Mouse (Mus musculus): ENCODE measurements around the gene Misp. TPM values are rescaled to one million over a fixed set of nuclear protein-coding genes. Genes with fewer than 3 reads are reported as not detected.

Gene Misp
- total RNA-seq, 2 experiments from 2014 or later = 1.7 TPM; not detected in 1

DNA sequence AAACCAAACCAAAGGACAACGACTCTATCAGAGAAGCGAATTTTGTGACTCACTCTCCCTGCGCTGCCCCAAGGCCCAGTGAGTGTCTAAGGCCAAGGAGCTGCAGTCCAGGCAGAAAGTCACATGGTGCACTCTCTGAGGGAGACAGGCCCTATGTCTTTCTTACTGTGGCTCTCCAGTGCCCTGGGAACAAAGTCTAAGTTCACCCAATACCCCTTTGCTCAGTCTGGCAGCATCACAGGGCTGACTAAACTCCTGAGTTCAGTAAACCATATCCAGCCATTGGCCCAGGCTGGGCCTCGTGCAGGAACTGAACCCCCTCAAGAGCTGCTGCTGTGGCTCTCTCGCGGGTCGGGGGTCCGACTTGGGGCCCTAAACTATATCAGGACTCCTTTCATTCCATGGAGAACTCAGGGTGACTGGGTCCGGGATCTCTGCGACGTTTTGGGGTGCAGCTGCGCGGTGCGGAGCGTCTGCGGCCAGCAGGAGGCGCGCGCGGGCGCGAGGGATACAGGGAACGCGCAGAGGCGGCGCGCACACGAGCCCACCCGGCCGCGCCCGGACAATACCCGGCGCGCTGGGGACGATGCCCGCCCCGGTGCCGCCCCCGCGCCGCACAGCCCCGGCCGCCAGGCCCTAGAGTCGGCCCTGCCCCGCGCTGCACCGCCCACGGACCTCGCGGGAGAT is 27.6 kb upstream of the Misp start, which contains the start of gene Palm:
TSS of gene Palm (plus strand) at position 522 of the 687 bp plus-strand sequence.
- peak; percentile 85 to 87 for DNase-seq (ENCODE audit: low spot score in 2 of 2)
- intact Hi-C loops (cut with DNase I) = loop anchor here (1.0 kb wide), 1 partner anchor 19 kb away; no protein-coding TSS in a partner anchor

DNA sequence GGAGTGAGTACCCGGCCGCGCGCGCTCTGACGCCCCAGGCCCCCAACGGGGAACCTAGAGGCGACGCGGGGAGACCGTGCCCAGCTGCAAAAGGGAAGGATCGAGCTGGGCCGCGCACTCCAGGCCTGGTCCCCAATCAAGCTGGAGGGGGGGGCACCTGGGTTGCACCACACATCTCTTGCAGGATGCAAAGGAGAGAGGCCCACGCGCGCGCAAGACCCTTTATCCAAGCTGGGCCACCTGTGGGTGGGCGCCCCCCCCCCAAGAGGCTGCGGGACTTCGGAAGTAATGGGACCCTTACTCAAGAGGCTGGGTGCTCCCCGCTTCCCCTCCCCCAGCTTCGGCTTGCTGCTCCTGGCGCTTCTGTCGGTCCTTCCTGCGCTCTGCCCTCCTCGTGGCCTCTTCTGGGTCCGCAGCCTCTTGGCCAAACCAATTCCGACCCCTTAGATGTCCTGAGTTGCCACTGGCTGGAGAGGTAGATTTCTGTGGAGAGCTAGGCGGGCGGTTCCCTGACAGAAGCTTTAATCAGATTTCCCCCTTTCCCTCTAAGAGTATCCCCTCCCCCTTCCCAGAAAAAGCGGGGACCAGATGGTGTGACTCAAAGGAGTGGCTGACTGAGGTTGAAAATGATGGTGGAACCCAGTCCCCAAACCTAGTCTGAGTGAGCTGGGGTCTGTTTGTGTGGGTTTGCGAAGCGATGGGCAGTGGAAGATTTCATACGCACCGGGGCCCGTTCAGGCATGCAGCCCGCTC is 26.9 kb upstream of the Misp start:
- peak; percentile 62 to 68 for DNase-seq (ENCODE audit: low spot score in 2 of 2)
- intact Hi-C loops (cut with DNase I) = loop anchor here (1.0 kb wide), 1 partner anchor 18 kb away; no protein-coding TSS in a partner anchor

- peak in 1 of 2 experiments; percentile 39 for DNase-seq (ENCODE audit: low spot score in 2 of 2)
- intact Hi-C loops (cut with DNase I) = no loop called here
These were observed 26.3 kb upstream of the Misp start for GRCm38 (mm10) chr10:79794491-79794931.

DNA sequence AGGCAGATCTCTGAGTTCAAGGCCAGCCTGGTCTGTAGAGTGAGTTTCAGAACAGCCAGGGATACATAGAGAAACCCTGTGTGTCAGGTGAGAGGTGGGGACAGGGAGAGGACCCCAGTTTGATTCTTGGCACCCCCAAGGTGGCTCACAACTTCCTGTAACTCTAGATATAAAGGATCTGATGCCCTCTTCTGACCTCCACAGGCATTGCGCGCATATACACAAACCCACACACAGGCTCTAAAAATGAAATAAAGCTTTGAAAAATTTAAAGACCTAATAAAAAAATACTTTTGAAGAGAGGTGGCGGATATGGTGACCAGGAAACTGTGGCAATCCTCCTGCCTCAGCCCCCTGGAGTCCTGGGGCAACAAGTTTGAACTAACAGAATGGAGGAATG is 24.9 kb upstream of the Misp start:
- DNase-seq (ENCODE audit: low spot score in 2 of 2) = no peak
- intact Hi-C loops (cut with DNase I) = loop anchor here (1.0 kb wide), 1 partner anchor 9 kb away; no protein-coding TSS in a partner anchor

GRCm38 (mm10) chr10:79797326-79797725 is 23.5 kb upstream of the Misp start:
- no peak for DNase-seq (ENCODE audit: low spot score in 2 of 2)
- intact Hi-C loops (cut with DNase I) = no loop called here

DNA sequence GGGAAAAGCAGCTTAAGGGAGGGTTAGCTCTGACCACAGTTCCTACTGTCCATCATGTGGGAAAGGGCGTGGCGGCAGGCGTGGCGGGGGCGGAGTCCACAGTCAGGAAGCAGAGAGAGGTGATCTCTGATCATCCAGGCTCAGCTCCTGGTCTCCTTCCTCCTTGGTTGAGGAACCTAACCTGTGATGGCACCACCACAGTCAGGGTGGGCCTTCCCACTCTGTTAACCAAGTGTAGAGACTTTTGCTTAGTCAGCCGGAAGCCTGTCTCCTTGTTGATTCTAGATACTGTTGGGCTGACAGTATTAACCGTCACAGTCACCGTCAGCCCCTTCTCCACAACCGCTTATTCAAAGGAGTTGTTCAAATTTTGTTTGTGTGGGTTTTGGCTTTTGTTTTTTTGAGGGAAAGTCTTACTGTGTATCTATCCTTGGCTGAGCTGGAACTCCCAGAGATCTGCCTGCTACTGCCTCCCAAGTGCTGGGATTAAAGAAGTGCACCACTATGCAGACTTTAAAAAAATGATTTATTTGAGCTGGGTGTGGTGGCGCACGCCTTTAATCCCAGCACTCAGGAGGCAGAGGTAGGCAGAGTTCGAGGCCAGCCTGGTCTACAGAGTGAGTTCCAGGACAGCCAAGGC is 22.4 kb upstream of the Misp start:
- intact Hi-C loops (cut with DNase I) = no loop called here
- DNase-seq (ENCODE audit: low spot score in 2 of 2) = no peak

GRCm38 (mm10) chr10:79800508-79800907 is 20.3 kb upstream of the Misp start:
- DNase-seq (ENCODE audit: low spot score in 2 of 2) = no peak
- intact Hi-C loops (cut with DNase I) = no loop called here

DNA sequence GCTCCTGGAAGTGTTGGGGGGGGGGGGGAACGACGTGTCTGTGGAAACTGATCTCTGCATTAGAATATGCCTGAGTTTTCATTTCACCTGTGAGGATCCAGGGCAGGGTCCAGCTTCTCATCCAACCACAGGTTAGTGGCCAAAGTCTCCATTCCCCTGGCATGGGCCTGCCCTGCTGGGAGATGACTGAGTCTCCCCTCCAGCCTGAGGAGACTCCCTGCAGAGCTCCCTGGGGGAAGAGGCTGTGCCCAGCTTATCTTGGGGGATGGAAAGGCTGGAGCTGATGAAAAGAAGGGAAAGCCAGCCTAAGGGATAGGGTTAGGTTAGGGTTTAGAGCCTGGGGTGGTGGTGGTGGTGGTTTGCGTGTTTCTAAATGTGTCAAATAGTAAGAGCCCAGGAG is 19.0 kb upstream of the Misp start:
- DNase-seq (ENCODE audit: low spot score in 2 of 2) = no peak
- intact Hi-C loops (cut with DNase I) = no loop called here

GRCm38 (mm10) chr10:79802331-79802971 is 18.3 kb upstream of the Misp start:
- peak; percentile 57 to 61 for DNase-seq (ENCODE audit: low spot score in 2 of 2)
- intact Hi-C loops (cut with DNase I) = no loop called here

- intact Hi-C loops (cut with DNase I) = no loop called here
These were observed 17.0 kb upstream of the Misp start for GRCm38 (mm10) chr10:79803716-79804323.

DNA sequence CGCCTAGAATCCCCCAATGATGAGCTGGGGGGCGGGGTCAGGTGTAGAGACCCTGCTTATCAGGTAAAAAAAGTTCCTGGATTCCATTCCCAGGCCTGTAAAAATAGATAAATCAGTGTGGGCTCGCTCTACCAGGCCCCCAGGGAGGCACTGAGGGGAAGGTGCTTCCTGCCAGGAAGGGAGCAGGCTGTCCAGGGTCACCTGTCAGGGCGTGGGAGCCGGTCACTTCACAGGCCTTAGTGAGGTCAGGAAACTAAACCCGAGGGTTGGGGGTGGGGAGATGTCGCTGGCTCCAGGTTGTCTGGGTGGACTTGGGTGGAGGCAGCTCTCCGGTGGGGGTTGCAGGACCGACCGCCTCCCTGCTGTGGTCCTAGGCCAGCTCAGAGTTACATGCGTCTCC is 15.2 kb upstream of the Misp start:
- no peak for DNase-seq (ENCODE audit: low spot score in 2 of 2)

More at GRCm38 (mm10) chr10:79803716-79804323, 17.0 kb upstream of the Misp start:
- DNase-seq (ENCODE audit: low spot score in 2 of 2) = peak; percentile 92 to 95

DNA sequence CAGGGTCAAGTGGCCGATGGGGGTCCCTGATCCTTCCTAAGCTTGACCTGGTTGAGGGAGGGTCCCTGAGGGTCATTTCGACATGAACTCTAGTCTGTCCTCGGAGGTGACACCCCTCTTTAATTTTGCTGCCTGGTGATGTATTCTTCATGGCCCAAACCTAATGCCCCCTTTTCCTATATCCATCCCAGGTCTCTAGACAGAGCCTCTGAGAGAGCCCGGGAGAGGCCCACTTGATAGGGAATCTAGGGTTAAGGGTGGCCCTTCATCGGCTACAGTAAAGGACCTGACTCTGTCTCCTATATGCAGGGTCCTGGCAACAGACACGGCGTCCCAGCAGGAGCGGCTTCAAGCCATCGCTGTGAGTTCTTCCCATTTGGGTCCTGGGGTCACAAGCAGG is 14.5 kb upstream of the Misp start:
- DNase-seq (ENCODE audit: low spot score in 2 of 2) = no peak
- intact Hi-C loops (cut with DNase I) = no loop called here

More for the DNA sequence above, 15.2 kb upstream of the Misp start:
- intact Hi-C loops (cut with DNase I) = loop anchor here (1.0 kb wide), 1 partner anchor 10 kb away; no protein-coding TSS in a partner anchor

GRCm38 (mm10) chr10:79806972-79807371 is 13.8 kb upstream of the Misp start:
- intact Hi-C loops (cut with DNase I) = no loop called here
- DNase-seq (ENCODE audit: low spot score in 2 of 2) = no peak

GRCm38 (mm10) chr10:79807826-79808225 is 13.0 kb upstream of the Misp start:
- intact Hi-C loops (cut with DNase I) = no loop called here
- DNase-seq (ENCODE audit: low spot score in 2 of 2) = no peak

- intact Hi-C loops (cut with DNase I) = no loop called here
- DNase-seq (ENCODE audit: low spot score in 2 of 2) = no peak
These were observed 12.1 kb upstream of the Misp start for GRCm38 (mm10) chr10:79808728-79809127.

DNA sequence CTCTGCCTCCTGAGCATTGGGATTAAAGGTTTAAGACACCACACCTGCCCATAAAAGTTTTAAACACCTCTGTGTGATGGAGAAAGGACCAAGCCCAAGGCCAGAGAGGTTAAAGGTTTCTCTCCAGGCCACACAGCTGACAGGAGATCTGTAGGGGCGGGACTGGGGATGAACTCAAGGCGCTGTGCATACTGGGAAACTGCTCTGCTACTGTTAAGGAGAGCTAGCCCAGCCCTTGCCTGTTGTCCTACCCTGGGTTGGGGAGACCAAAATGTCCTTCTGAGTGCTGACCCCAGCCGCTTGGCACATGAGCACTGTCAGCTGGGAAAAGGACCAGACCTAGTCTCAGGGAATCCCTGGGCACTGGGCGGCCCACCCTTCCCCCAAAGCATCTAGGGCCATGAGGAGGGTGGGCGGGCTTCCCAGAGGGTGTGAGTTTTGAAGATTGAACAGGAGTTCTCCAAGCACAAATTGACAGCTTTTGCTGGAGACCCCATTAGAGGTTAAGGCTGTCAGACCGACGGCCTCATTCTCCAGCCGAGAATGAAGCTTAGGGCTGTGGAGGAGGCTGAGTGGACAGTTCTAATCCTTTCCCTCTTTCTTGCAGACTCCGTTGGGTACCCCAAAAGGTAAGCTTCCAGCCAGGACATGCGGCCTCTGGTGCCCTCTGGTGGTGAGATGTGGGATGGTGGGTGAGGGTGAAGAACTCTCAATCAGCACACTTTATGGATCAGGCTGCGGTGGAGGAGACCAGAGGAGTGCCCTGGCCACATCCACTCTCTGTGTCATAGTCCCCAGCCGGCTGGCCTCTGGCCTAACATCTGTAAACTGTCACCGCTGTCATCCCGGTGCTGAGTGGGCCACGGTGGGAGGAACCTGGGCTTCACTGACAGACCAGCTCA is 8.8 kb upstream of the Misp start:
- intact Hi-C loops (cut with DNase I) = loop anchor here (1.0 kb wide), 1 partner anchor 19 kb away; the partner anchor contains the start of gene Palm

GRCm38 (mm10) chr10:79814271-79814842 is 6.4 kb upstream of the Misp start:
- intact Hi-C loops (cut with DNase I) = no loop called here
- no peak for DNase-seq (ENCODE audit: low spot score in 2 of 2)

More for the DNA sequence above, 8.8 kb upstream of the Misp start:
- DNase-seq (ENCODE audit: low spot score in 2 of 2) = peak; percentile 83 to 84
